Mouse (Mus musculus): ENCODE measurements around the gene Rev1. TPM values are rescaled to one million over a fixed set of nuclear protein-coding genes. Genes with fewer than 3 reads are reported as not detected.

Rev1 gene
- total and polyA plus RNA-seq, 3 experiments = 22.9 to 25.7 (median 23.4) TPM

- peak overlapping the region in 1 of 3 experiments; percentile 22 for H3K4me3 ChIP-seq (replicated peaks in 1 of 3; ENCODE audit: low read depth in 2 of 3, low read length in 2 of 3, poor library complexity in 1 of 3)
- no peak for TF ChIP-seq TCF12 (IDR thresholded peaks at IDR 0.05; ENCODE audit: low read depth, low read length)
- TF ChIP-seq ELF1 (IDR thresholded peaks at IDR 0.05; ENCODE audit: low read depth, low read length) = no peak
- no peak for TF ChIP-seq MAZ (IDR thresholded peaks at IDR 0.05; ENCODE audit: low read depth, low read length)
- TF ChIP-seq RCOR1 (conservative IDR thresholded peaks at IDR 0.05; ENCODE audit: low read depth, low read length) = no peak
- TF ChIP-seq JUN (IDR thresholded peaks at IDR 0.05; ENCODE audit: insufficient read depth, low read depth, low read length) = no peak
- TF ChIP-seq CTCF (conservative IDR thresholded peaks at IDR 0.05 in 1 of 2, IDR thresholded peaks at IDR 0.05 in 1 of 2; ENCODE audit: low read depth in 2 of 2, low read length in 2 of 2) = no peak
- TF ChIP-seq HCFC1 (IDR thresholded peaks at IDR 0.05; ENCODE audit: low read depth, low read length) = no peak
- no peak for TF ChIP-seq USF2 (conservative IDR thresholded peaks at IDR 0.05; ENCODE audit: low read depth, low read length)
- TF ChIP-seq EP300 (IDR thresholded peaks at IDR 0.05; ENCODE audit: low read length) = no peak
- TF ChIP-seq USF1 (IDR thresholded peaks at IDR 0.05; ENCODE audit: low read depth, low read length) = no peak
- TF ChIP-seq UBTF (IDR thresholded peaks at IDR 0.05; ENCODE audit: low read depth, low read length) = no peak
- peak; percentile 45 for DNase-seq (ENCODE audit: extremely low read depth)
- no peak overlapping the region for H3K27ac ChIP-seq (ENCODE audit: insufficient read depth, low read depth)
- no peaks in the 10 kb centered on the region for H3K79me2 ChIP-seq (replicated peaks; ENCODE audit: control insufficient read depth, extremely low read depth, insufficient read depth, poor library complexity, severe bottlenecking)
- no peak overlapping the region for H3K4me2 ChIP-seq (ENCODE audit: insufficient read depth, low read depth, poor library complexity, severe bottlenecking)
- in situ Hi-C loops (cut with MboI; ENCODE audit: low pct_ligation_motif_present, low pct_unique_long_range_greater_than_20kb, low sequenced_read_pairs) (no loop called here), dilution Hi-C loops (cut with MboI; ENCODE audit: extremely low pct_ligation_motif_present, extremely low pct_unique_long_range_greater_than_20kb, low sequenced_read_pairs) (no loop called here)
- no peaks in the 10 kb centered on the region for H3K9me3 ChIP-seq (replicated peaks; ENCODE audit: low read length)
- H3K36me3 ChIP-seq (replicated peaks in 1 of 2; ENCODE audit: control insufficient read depth in 1 of 2, insufficient read depth in 1 of 2, low read length in 1 of 2) = no peaks in the 10 kb centered on the region
- H3K4me1 ChIP-seq (ENCODE audit: control insufficient read depth in 1 of 2, insufficient read depth in 2 of 2) = peaks cover 5 to 23% of the 10 kb centered on the region in 2 experiments
- H3K9ac ChIP-seq (ENCODE audit: insufficient read depth, low read depth) = no peak overlapping the region
- no peaks in the 10 kb centered on the region for H3K27me3 ChIP-seq (replicated peaks)
Observed at GRCm38 (mm10) chr1:38140911-38141310, 11.3 kb upstream of the Rev1 start.

GRCm38 (mm10) chr1:38139396-38139795 is 9.8 kb upstream of the Rev1 start:
- Histone ChIP-seq H3K4me1 (ENCODE audit: control insufficient read depth in 1 of 2, insufficient read depth in 2 of 2) (peaks cover 5 to 23% of the 10 kb centered on the region in 2 experiments), H3K4me2 (ENCODE audit: insufficient read depth, low read depth, poor library complexity, severe bottlenecking) (no peak overlapping the region), H3K27me3 (replicated peaks) (no peaks in the 10 kb centered on the region), H3K9me3 (replicated peaks; ENCODE audit: low read length) (no peaks in the 10 kb centered on the region), H3K4me3 (replicated peaks in 1 of 3; ENCODE audit: low read depth in 2 of 3, low read length in 2 of 3, poor library complexity in 1 of 3) (no peak overlapping the region), H3K36me3 (replicated peaks in 1 of 2; ENCODE audit: control insufficient read depth in 1 of 2, insufficient read depth in 1 of 2, low read length in 1 of 2) (no peaks in the 10 kb centered on the region), H3K79me2 (replicated peaks; ENCODE audit: control insufficient read depth, extremely low read depth, insufficient read depth, poor library complexity, severe bottlenecking) (no peaks in the 10 kb centered on the region), H3K9ac (ENCODE audit: insufficient read depth, low read depth) (no peak overlapping the region), H3K27ac (ENCODE audit: insufficient read depth, low read depth) (no peak overlapping the region)
- in situ Hi-C loops (cut with MboI; ENCODE audit: low pct_ligation_motif_present, low pct_unique_long_range_greater_than_20kb, low sequenced_read_pairs) (no loop called here), dilution Hi-C loops (cut with MboI; ENCODE audit: extremely low pct_ligation_motif_present, extremely low pct_unique_long_range_greater_than_20kb, low sequenced_read_pairs) (no loop called here)
- DNase-seq (ENCODE audit: extremely low read depth) = peak; percentile 64
- TF ChIP-seq EP300 (IDR thresholded peaks at IDR 0.05; ENCODE audit: low read length) (peak; percentile 44; the same call in 1 of the 2 replicates), SMC3 (IDR thresholded peaks at IDR 0.05; ENCODE audit: low read depth, low read length) (no peak), MEF2A (IDR thresholded peaks at IDR 0.05; ENCODE audit: borderline replicate concordance, low read depth, low read length) (0 out of 2 replicates have a peak, but pooled peaks have one; percentile 31), BHLHE40 (IDR thresholded peaks at IDR 0.05; ENCODE audit: low read depth, low read length) (peak; percentile 22; the same call in 1 of the 2 replicates), IRF4 (IDR thresholded peaks at IDR 0.05; ENCODE audit: low read depth, low read length) (peak; percentile 62)

Data from CH12.LX (cell line).